Mouse (Mus musculus) embryonic facial prominence, embryonic 12.5 days (tissue): ENCODE data around the gene Lrfn1. TPM values are rescaled to one million over a fixed set of nuclear protein-coding genes. Genes with fewer than 3 reads are reported as not detected.

ENCODE experiments used
- ATAC-seq: fragments of 200-750 bp; cut with Nextera tagmentation; 2 replicates; pipeline ENCODE4 v1.8.0; 2017; ENCODE audit not compliant: insufficient number of reproducible peaks, insufficient read depth, low FRiP score, low TSS enrichment
- H3K27ac ChIP-seq: fragments of 300-500 bp; sonication (generic); 2 replicates; pipeline ENCODE4 v1.5.1; 2016; ENCODE audit warnings: mild to moderate bottlenecking
- H3K27me3 ChIP-seq: fragments of 300-500 bp; sonication (generic); 2 replicates; pipeline ENCODE4 v1.6.1; 2016; ENCODE audit warnings: mild to moderate bottlenecking, moderate library complexity
- H3K36me3 ChIP-seq: fragments of 300-500 bp; sonication (generic); 2 replicates; pipeline ENCODE4 v1.6.1; 2016; ENCODE audit warnings: mild to moderate bottlenecking
- H3K4me1 ChIP-seq: fragments of 300-500 bp; sonication (generic); 2 replicates; pipeline ENCODE4 v1.6.1; 2016
- H3K4me2 ChIP-seq: fragments of 300-500 bp; sonication (generic); replicated peaks from 2 replicates; pipeline ENCODE4 v1.6.1; 2016; ENCODE audit warnings: mild to moderate bottlenecking, moderate library complexity
- H3K4me3 ChIP-seq: fragments of 300-500 bp; sonication (generic); 2 replicates; pipeline ENCODE4 v1.5.1; 2016; ENCODE audit warnings: mild to moderate bottlenecking
- H3K9ac ChIP-seq: fragments of 300-500 bp; sonication (generic); 2 replicates; pipeline ENCODE4 v1.6.1; 2016; ENCODE audit warnings: mild to moderate bottlenecking, moderate library complexity
- H3K9me3 ChIP-seq: fragments of 300-500 bp; sonication (generic); 2 replicates; pipeline ENCODE4 v1.6.1; 2016; ENCODE audit warnings: mild to moderate bottlenecking, moderate library complexity
- WGBS: fragments of 180-500 bp; shearing (Covaris S2); methylation state at CpG from one replicate; pipeline ENCODE4 v1.1.7; 2016; 5-methylcytosine and 5-hydroxymethylcytosine counted together
- polyA plus RNA-seq: library from polyadenylated mRNA; unstranded; fragments of >200 nt; fragmentation: Nextera tagmentation; extraction: Ambion mirVana; gene quantifications from 2 replicates; pipeline ENCODE4 v1.2.1, GENCODE M21; 2016

Lrfn1 gene
- polyA plus RNA-seq, result 9.9 and 10.7 TPM in 2 replicates

GRCm38 (mm10) chr7:28451531-28452360, at the start of gene Lrfn1:
Gene Lrfn1, plus strand, starts transcription at chr7:28451980.
- H3K9ac ChIP-seq, result peak within 1 kb of the TSS; percentile 86
- H3K4me1 ChIP-seq, result peaks cover 13% of the 10 kb centered on the region
- no peaks in the 10 kb centered on the region for H3K27me3 ChIP-seq
- H3K4me3 ChIP-seq, result peak within 1 kb of the TSS; percentile 78
- peak; percentile 74; the same call in 1 of the 2 replicates for ATAC-seq
- H3K9me3 ChIP-seq, result no peaks in the 10 kb centered on the region
- WGBS, result under 1% methylated on average over 43 of the region's 97 CpGs
- H3K36me3 ChIP-seq, result peaks cover 4% of the 10 kb centered on the region; the same call in 1 of the 2 replicates
- H3K4me2 ChIP-seq, result peak within 1 kb of the TSS; percentile 89
- H3K27ac ChIP-seq, result peak within 1 kb of the TSS; percentile 67

GRCm38 (mm10) chr7:28410841-28411475, 40.8 kb upstream of the Lrfn1 start:
- H3K9me3 ChIP-seq, result no peaks in the 10 kb centered on the region
- H3K4me3 ChIP-seq, result no peak overlapping the region
- no peak overlapping the region for H3K4me2 ChIP-seq
- no peak overlapping the region for H3K9ac ChIP-seq
- WGBS, result 96% methylated on average over 3 of the region's 3 CpGs
- H3K27ac ChIP-seq, result no peak overlapping the region
- ATAC-seq, result no peak
- peaks cover 74% of the 10 kb centered on the region for H3K36me3 ChIP-seq
- no peaks in the 10 kb centered on the region for H3K4me1 ChIP-seq
- no peaks in the 10 kb centered on the region for H3K27me3 ChIP-seq

- peaks cover 69% of the 10 kb centered on the region for H3K36me3 ChIP-seq
Observed at GRCm38 (mm10) chr7:28412826-28413225, 39.0 kb upstream of the Lrfn1 start.

GRCm38 (mm10) chr7:28417368-28417767, 34.4 kb upstream of the Lrfn1 start:
- H3K36me3 ChIP-seq, result peaks cover 79% of the 10 kb centered on the region

More at GRCm38 (mm10) chr7:28412826-28413225, 39.0 kb upstream of the Lrfn1 start:
- Histone ChIP-seq H3K27ac (no peak overlapping the region), H3K4me3 (no peak overlapping the region), H3K27me3 (no peaks in the 10 kb centered on the region), H3K9ac (no peak overlapping the region), H3K9me3 (no peaks in the 10 kb centered on the region), H3K4me1 (no peaks in the 10 kb centered on the region), H3K4me2 (no peak overlapping the region)
- no peak for ATAC-seq
- 82% methylated on average over 4 of the region's 4 CpGs for WGBS

GRCm38 (mm10) chr7:28418096-28418670, 33.6 kb upstream of the Lrfn1 start:
- Histone ChIP-seq H3K9me3 (no peaks in the 10 kb centered on the region), H3K4me2 (no peak overlapping the region), H3K27ac (no peak overlapping the region), H3K4me3 (no peak overlapping the region), H3K4me1 (no peaks in the 10 kb centered on the region), H3K27me3 (no peaks in the 10 kb centered on the region), H3K9ac (no peak overlapping the region), H3K36me3 (peaks cover 79% of the 10 kb centered on the region)
- no peak for ATAC-seq
- 62% methylated on average over 8 of the region's 8 CpGs for WGBS

More at GRCm38 (mm10) chr7:28417368-28417767, 34.4 kb upstream of the Lrfn1 start:
- Histone ChIP-seq H3K4me3 (no peak overlapping the region), H3K4me1 (no peaks in the 10 kb centered on the region), H3K27ac (no peak overlapping the region), H3K4me2 (no peak overlapping the region), H3K27me3 (no peaks in the 10 kb centered on the region), H3K9ac (no peak overlapping the region), H3K9me3 (no peaks in the 10 kb centered on the region)
- no peak for ATAC-seq

- no peaks in the 10 kb centered on the region for H3K9me3 ChIP-seq
- no peak overlapping the region for H3K4me2 ChIP-seq
Observed at GRCm38 (mm10) chr7:28419416-28419815, 32.4 kb upstream of the Lrfn1 start.

GRCm38 (mm10) chr7:28423018-28423417, 28.8 kb upstream of the Lrfn1 start:
- no peak overlapping the region for H3K27ac ChIP-seq
- no peak for ATAC-seq
- WGBS, result 94% methylated on average over 1 of the region's 1 CpGs
- H3K27me3 ChIP-seq, result no peaks in the 10 kb centered on the region
- no peak overlapping the region for H3K9ac ChIP-seq
- no peak overlapping the region for H3K4me3 ChIP-seq
- H3K4me1 ChIP-seq, result no peaks in the 10 kb centered on the region
- H3K9me3 ChIP-seq, result no peaks in the 10 kb centered on the region
- H3K4me2 ChIP-seq, result no peak overlapping the region
- H3K36me3 ChIP-seq, result peaks cover 57% of the 10 kb centered on the region

More at GRCm38 (mm10) chr7:28419416-28419815, 32.4 kb upstream of the Lrfn1 start:
- peaks cover 72% of the 10 kb centered on the region for H3K36me3 ChIP-seq
- WGBS, result 91% methylated on average over 2 of the region's 2 CpGs
- H3K27me3 ChIP-seq, result no peaks in the 10 kb centered on the region
- ATAC-seq, result no peak
- no peak overlapping the region for H3K9ac ChIP-seq
- no peak overlapping the region for H3K27ac ChIP-seq
- no peak overlapping the region for H3K4me3 ChIP-seq
- no peaks in the 10 kb centered on the region for H3K4me1 ChIP-seq

- Histone ChIP-seq H3K4me1 (peaks cover 6% of the 10 kb centered on the region; the same call in 1 of the 2 replicates), H3K36me3 (peaks cover 18% of the 10 kb centered on the region), H3K9ac (no peak overlapping the region), H3K4me3 (no peak overlapping the region), H3K9me3 (no peaks in the 10 kb centered on the region), H3K27me3 (no peaks in the 10 kb centered on the region), H3K4me2 (no peak overlapping the region), H3K27ac (no peak overlapping the region)
- ATAC-seq, result no peak
Observed at GRCm38 (mm10) chr7:28427738-28428137, 24.0 kb upstream of the Lrfn1 start.

- no peak for ATAC-seq
- Histone ChIP-seq H3K9me3 (no peaks in the 10 kb centered on the region), H3K9ac (no peak overlapping the region), H3K27me3 (no peaks in the 10 kb centered on the region), H3K4me3 (no peak overlapping the region), H3K36me3 (peaks cover 16% of the 10 kb centered on the region), H3K27ac (no peak overlapping the region), H3K4me1 (peaks cover 28% of the 10 kb centered on the region), H3K4me2 (no peak overlapping the region)
- WGBS, result 75% methylated on average over 1 of the region's 1 CpGs
Observed at GRCm38 (mm10) chr7:28430512-28430911, 21.3 kb upstream of the Lrfn1 start.

GRCm38 (mm10) chr7:28432252-28432651, 19.5 kb upstream of the Lrfn1 start:
- H3K4me3 ChIP-seq, result no peak overlapping the region
- WGBS, result 90% methylated on average over 2 of the region's 2 CpGs

GRCm38 (mm10) chr7:28435660-28436259, 16.0 kb upstream of the Lrfn1 start:
- peak overlapping the region; percentile 84 for H3K4me2 ChIP-seq
- H3K36me3 ChIP-seq, result peaks cover 16% of the 10 kb centered on the region
- H3K27ac ChIP-seq, result peak overlapping the region; percentile 46; the same call in 1 of the 2 replicates
- no peaks in the 10 kb centered on the region for H3K9me3 ChIP-seq
- H3K4me3 ChIP-seq, result peak overlapping the region; percentile 96
- peak overlapping the region; percentile 93 for H3K9ac ChIP-seq
- H3K4me1 ChIP-seq, result peaks cover 32% of the 10 kb centered on the region
- WGBS, result 0% methylated on average over 24 of the region's 70 CpGs
- ATAC-seq, result peak; percentile 30; the same call in 1 of the 2 replicates
- no peaks in the 10 kb centered on the region for H3K27me3 ChIP-seq

More at GRCm38 (mm10) chr7:28432252-28432651, 19.5 kb upstream of the Lrfn1 start:
- H3K36me3 ChIP-seq, result peaks cover 16% of the 10 kb centered on the region
- H3K9ac ChIP-seq, result no peak overlapping the region
- H3K27me3 ChIP-seq, result no peaks in the 10 kb centered on the region
- H3K4me1 ChIP-seq, result peaks cover 32% of the 10 kb centered on the region
- no peak overlapping the region for H3K27ac ChIP-seq
- no peak overlapping the region for H3K4me2 ChIP-seq
- ATAC-seq, result no peak
- no peaks in the 10 kb centered on the region for H3K9me3 ChIP-seq
